Mouse (Mus musculus): ENCODE results near the gene S100a6. TPM values are rescaled to one million over a fixed set of nuclear protein-coding genes. Genes with fewer than 3 reads are reported as not detected.

S100a6 gene
- polyA plus RNA-seq, 2 experiments, result 5.4 to 13.6 TPM

GRCm38 (mm10) chr3:90608223-90608622 lies 4.5 kb upstream of the S100a6 start, which contains the start of gene S100a5:
S100a5 (plus strand) TSS chr3:90608523.
- Histone ChIP-seq H3K4me1 (replicated peaks; ENCODE audit: control insufficient read depth in 2 of 2, insufficient read depth in 2 of 2, low read length in 1 of 2) (peaks cover 0 to 3% of the 10 kb centered on the region in 2 experiments; a peak in 1 of 4 replicates), H3K27ac (no peak within 1 kb of the TSS), H3K36me3 (replicated peaks; ENCODE audit: control insufficient read depth, insufficient read depth, low read depth) (no peaks in the 10 kb centered on the region), H3K4me2 (ENCODE audit: low read depth) (no peak within 1 kb of the TSS), H3K9me3 (ENCODE audit: control insufficient read depth, low read length) (no peaks in the 10 kb centered on the region), H3K4me3 (ENCODE audit: insufficient read depth in 1 of 2, low read depth in 2 of 2, low read length in 2 of 2) (no peak within 1 kb of the TSS), H3K9ac (replicated peaks) (no peak within 1 kb of the TSS), H3K27me3 (ENCODE audit: control insufficient read depth, insufficient read depth, low read length) (no peaks in the 10 kb centered on the region)
- DNase-seq (ENCODE audit: low read depth in 3 of 3, low spot score in 3 of 3), result no peak
- TF ChIP-seq EP300 (IDR thresholded peaks at IDR 0.05; ENCODE audit: low read depth) (no peak), CTCF (IDR thresholded peaks at IDR 0.05; ENCODE audit: low read depth) (no peak)
- WGBS (ENCODE audit: insufficient replicate concordance), result 31% methylated on average over 3 of the region's 3 CpGs
- no peak for ATAC-seq (ENCODE audit: insufficient read depth)

DNA sequence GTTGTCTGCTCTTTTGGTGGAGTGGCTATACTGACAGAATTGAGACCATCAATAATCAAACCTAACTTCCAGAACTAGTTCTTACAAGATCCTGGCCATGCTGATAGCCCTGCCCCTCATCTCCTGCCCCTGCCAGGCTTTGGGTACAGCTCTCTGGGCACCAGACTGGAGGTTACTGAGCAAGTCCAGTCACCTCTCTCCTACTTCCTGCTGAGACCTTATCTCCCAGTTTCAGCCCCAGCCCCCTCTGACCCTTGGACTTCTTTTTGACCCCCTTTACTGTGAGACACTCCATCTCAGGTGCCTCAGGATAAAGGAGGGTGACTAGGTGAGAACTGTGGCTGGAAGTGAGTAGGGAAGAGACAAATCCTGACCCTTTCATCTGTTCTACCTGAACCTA lies 3.6 kb upstream of the S100a6 start:
- H3K4me1 ChIP-seq (replicated peaks; ENCODE audit: control insufficient read depth in 2 of 2, insufficient read depth in 2 of 2, low read length in 1 of 2), result peaks cover 0 to 3% of the 10 kb centered on the region in 2 experiments; a peak in 1 of 4 replicates
- no peaks in the 10 kb centered on the region for H3K27me3 ChIP-seq (ENCODE audit: control insufficient read depth, insufficient read depth, low read length)
- no peaks in the 10 kb centered on the region for H3K9me3 ChIP-seq (ENCODE audit: control insufficient read depth, low read length)
- ATAC-seq (ENCODE audit: insufficient read depth), result no peak
- no peaks in the 10 kb centered on the region for H3K36me3 ChIP-seq (replicated peaks; ENCODE audit: control insufficient read depth, insufficient read depth, low read depth)
- H3K4me3 ChIP-seq (ENCODE audit: insufficient read depth in 1 of 2, low read depth in 2 of 2, low read length in 2 of 2), result no peak overlapping the region
- TF ChIP-seq CTCF (IDR thresholded peaks at IDR 0.05; ENCODE audit: low read depth) (no peak), EP300 (IDR thresholded peaks at IDR 0.05; ENCODE audit: low read depth) (no peak)
- no peak for DNase-seq (ENCODE audit: low read depth in 3 of 3, low spot score in 3 of 3)
- H3K27ac ChIP-seq, result no peak overlapping the region
- H3K4me2 ChIP-seq (ENCODE audit: low read depth), result no peak overlapping the region
- H3K9ac ChIP-seq (replicated peaks), result no peak overlapping the region

- Histone ChIP-seq H3K27me3 (ENCODE audit: control insufficient read depth, insufficient read depth, low read length) (no peaks in the 10 kb centered on the region), H3K27ac (no peak overlapping the region), H3K4me3 (ENCODE audit: insufficient read depth in 1 of 2, low read depth in 2 of 2, low read length in 2 of 2) (no peak overlapping the region), H3K9me3 (ENCODE audit: control insufficient read depth, low read length) (no peaks in the 10 kb centered on the region), H3K9ac (replicated peaks) (no peak overlapping the region), H3K36me3 (replicated peaks; ENCODE audit: control insufficient read depth, insufficient read depth, low read depth) (no peaks in the 10 kb centered on the region), H3K4me2 (ENCODE audit: low read depth) (no peak overlapping the region), H3K4me1 (replicated peaks; ENCODE audit: control insufficient read depth in 2 of 2, insufficient read depth in 2 of 2, low read length in 1 of 2) (no peaks in the 10 kb centered on the region)
- ATAC-seq (ENCODE audit: insufficient read depth) (no peak), DNase-seq (ENCODE audit: low read depth in 3 of 3, low spot score in 3 of 3) (no peak)
- TF ChIP-seq CTCF (IDR thresholded peaks at IDR 0.05; ENCODE audit: low read depth), result no peak
- no peak for TF ChIP-seq EP300 (IDR thresholded peaks at IDR 0.05; ENCODE audit: low read depth)
- WGBS (ENCODE audit: insufficient replicate concordance), result 59% methylated on average over 3 of the region's 3 CpGs
These were observed 1.2 kb upstream of the S100a6 start for GRCm38 (mm10) chr3:90611494-90611893.

DNA sequence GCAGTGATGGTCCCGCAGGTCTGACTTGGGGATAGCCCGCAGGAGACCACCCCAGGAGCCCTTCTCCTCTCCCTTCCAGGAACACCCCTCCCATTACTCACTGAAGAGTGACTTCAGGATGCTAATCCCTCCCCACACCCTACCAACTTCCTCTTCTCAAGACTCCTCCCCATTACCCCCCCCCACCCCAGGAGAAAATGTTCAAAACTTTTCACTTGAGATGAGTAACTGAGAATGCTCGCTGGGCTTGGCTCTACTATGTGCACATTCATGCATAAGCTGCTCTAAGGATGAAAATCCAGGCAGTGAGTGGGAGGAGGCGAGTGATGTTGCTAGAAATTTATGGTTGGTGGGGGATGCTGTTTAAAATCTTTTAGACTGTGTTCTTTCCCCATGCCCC lies 621 bp upstream of the S100a6 start:
- ATAC-seq (ENCODE audit: insufficient read depth) (no peak), DNase-seq (ENCODE audit: low read depth in 3 of 3, low spot score in 3 of 3) (no peak)
- no peak overlapping the region for H3K4me2 ChIP-seq (ENCODE audit: low read depth)
- no peaks in the 10 kb centered on the region for H3K36me3 ChIP-seq (replicated peaks; ENCODE audit: control insufficient read depth, insufficient read depth, low read depth)
- TF ChIP-seq CTCF (IDR thresholded peaks at IDR 0.05; ENCODE audit: low read depth), result no peak
- no peak for TF ChIP-seq EP300 (IDR thresholded peaks at IDR 0.05; ENCODE audit: low read depth)
- 19% methylated on average over 4 of the region's 4 CpGs for WGBS (ENCODE audit: insufficient replicate concordance)
- H3K27me3 ChIP-seq (ENCODE audit: control insufficient read depth, insufficient read depth, low read length), result no peaks in the 10 kb centered on the region
- H3K9me3 ChIP-seq (ENCODE audit: control insufficient read depth, low read length), result no peaks in the 10 kb centered on the region
- H3K4me3 ChIP-seq (ENCODE audit: insufficient read depth in 1 of 2, low read depth in 2 of 2, low read length in 2 of 2), result no peak overlapping the region
- H3K27ac ChIP-seq, result no peak overlapping the region
- no peak overlapping the region for H3K9ac ChIP-seq (replicated peaks)
- H3K4me1 ChIP-seq (replicated peaks; ENCODE audit: control insufficient read depth in 2 of 2, insufficient read depth in 2 of 2, low read length in 1 of 2), result no peaks in the 10 kb centered on the region

DNA sequence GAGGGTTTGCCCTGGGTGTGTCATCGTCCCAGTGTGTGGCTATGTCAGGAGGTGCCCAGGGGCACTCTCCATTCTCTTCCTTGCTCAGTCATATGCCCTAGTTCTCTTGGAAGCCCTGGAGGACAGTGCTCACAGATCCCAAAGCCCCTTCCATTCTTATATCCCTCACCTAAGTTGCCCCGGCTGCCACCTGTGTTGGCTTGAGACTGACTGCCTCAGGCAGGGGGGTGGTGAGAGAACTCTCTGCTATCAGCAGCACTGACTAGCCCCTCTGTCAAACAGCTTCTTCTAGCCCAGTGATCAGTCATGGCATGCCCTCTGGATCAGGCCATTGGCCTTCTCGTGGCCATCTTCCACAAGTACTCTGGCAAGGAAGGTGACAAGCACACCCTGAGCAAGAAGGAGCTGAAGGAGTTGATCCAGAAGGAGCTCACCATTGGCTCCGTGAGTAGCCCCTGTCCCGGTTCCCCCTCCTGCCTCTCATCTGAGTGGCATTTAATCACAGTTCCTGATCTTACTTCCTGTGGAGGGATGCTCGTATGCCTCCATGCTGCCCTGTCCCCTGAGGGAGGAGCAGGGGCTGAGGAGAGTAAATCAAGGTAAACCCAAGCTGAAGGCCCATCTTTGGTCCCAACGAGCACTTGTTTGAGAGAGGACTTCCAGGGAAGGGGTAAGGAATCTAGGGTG lies 922 bp downstream of the S100a6 start:
- ATAC-seq (ENCODE audit: insufficient read depth) (no peak), DNase-seq (ENCODE audit: low read depth in 3 of 3, low spot score in 3 of 3) (no peak)
- Histone ChIP-seq H3K27me3 (ENCODE audit: control insufficient read depth, insufficient read depth, low read length) (no peaks in the 10 kb centered on the region), H3K27ac (no peak overlapping the region), H3K9ac (replicated peaks) (no peak overlapping the region), H3K9me3 (ENCODE audit: control insufficient read depth, low read length) (no peaks in the 10 kb centered on the region), H3K4me2 (ENCODE audit: low read depth) (no peak overlapping the region), H3K4me3 (ENCODE audit: insufficient read depth in 1 of 2, low read depth in 2 of 2, low read length in 2 of 2) (no peak overlapping the region), H3K36me3 (replicated peaks; ENCODE audit: control insufficient read depth, insufficient read depth, low read depth) (no peaks in the 10 kb centered on the region), H3K4me1 (replicated peaks; ENCODE audit: control insufficient read depth in 2 of 2, insufficient read depth in 2 of 2, low read length in 1 of 2) (no peaks in the 10 kb centered on the region)
- TF ChIP-seq CTCF (IDR thresholded peaks at IDR 0.05; ENCODE audit: low read depth), result no peak
- TF ChIP-seq EP300 (IDR thresholded peaks at IDR 0.05; ENCODE audit: low read depth), result no peak
- 28% methylated on average over 7 of the region's 7 CpGs for WGBS (ENCODE audit: insufficient replicate concordance)

Measured in liver, embryonic 14.5 days (tissue).